Mouse (Mus musculus): Measurements from ENCODE around the gene Ankrd9.

- TF ChIP-seq GATA1 (IDR thresholded peaks at IDR 0.05; ENCODE audit: borderline replicate concordance, low read length) (no peak), FLI1 (IDR thresholded peaks at IDR 0.05; ENCODE audit: low read length) (no peak)
These were observed 1.5 kb downstream of the Ankrd9 start for GRCm38 (mm10) chr12:110977345-110977733.

All from megakaryocyte, embryonic 14.5 days (primary cell).